Mouse (Mus musculus): ENCODE measurements around the gene Zbtb1. TPM values are rescaled to one million over a fixed set of nuclear protein-coding genes. Genes with fewer than 3 reads are reported as not detected.
"Not testable (repeated sequence)": the region's sequence is repeated elsewhere in the genome, so short reads cannot be mapped to it uniquely, and the experiment has no call there.

Zbtb1 gene
- polyA plus RNA-seq, 1 experiment from 2014 or later: 6.4 TPM

DNA sequence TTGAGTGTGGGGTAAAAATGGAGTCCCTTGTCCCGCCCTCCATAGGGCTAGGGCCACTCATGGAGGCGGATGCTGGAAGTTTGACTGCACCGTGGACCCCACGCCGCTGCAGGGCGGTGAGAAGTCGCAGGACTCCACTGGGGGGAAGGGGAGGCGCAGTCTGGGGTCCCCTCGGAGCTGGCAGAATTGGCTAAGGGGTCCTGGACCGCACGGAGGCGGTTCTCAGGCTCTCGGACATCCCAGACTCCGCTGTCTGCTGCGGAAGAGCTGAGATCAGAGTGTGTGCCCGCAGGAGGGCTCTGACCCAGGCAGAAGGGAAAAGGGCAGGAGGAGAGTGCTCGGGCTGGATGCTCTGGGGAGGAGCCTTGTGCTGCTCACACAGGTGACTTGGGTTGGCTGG lies 65.0 kb downstream of the Zbtb1 start:
- peaks cover 28% of the 10 kb centered on the region for H3K4me1 ChIP-seq
- H3K4me3 ChIP-seq: peak overlapping the region; percentile 56
- 3% methylated on average over 17 of the region's 17 CpGs for WGBS
- no peaks in the 10 kb centered on the region for H3K36me3 ChIP-seq
- peak overlapping the region; percentile 73 for H3K4me2 ChIP-seq
- H3K27me3 ChIP-seq (replicated peaks): peaks cover 12% of the 10 kb centered on the region
- peak overlapping the region; percentile 78 for H3K9ac ChIP-seq
- ATAC-seq (ENCODE audit: extremely low read depth, insufficient number of reproducible peaks, low FRiP score, low TSS enrichment): peak; percentile 37; the same call in 1 of the 2 replicates
- H3K9me3 ChIP-seq: no peaks in the 10 kb centered on the region
- no peak overlapping the region for H3K27ac ChIP-seq (replicated peaks)

DNA sequence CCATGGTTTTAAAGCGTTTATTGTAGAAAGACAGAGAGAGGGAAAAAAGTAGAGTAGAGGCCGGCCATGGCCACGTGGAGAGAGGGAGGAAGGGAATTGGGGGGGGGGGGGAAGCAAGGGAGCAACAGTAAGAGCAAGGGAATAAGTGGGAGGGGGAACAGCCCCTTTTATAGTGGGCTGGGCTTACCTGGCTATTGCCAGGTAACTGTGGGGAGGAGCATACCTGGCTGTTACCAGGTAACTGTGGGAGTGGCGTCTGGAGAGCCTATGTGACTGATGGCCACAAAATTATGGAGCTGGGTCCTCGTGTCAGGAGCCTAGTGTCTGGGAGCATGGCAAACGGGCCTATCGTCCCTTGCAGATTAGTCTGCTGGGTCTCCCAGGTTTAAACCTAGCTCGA lies 65.5 kb downstream of the Zbtb1 start:
- H3K9ac ChIP-seq: peak overlapping the region; percentile 78; the same call in 1 of the 2 replicates
- H3K27me3 ChIP-seq (replicated peaks): peaks cover 12% of the 10 kb centered on the region
- no peak overlapping the region for H3K27ac ChIP-seq (replicated peaks)
- H3K4me3 ChIP-seq: peak overlapping the region; percentile 56
- no peak for ATAC-seq (ENCODE audit: extremely low read depth, insufficient number of reproducible peaks, low FRiP score, low TSS enrichment)
- peaks cover 28% of the 10 kb centered on the region for H3K4me1 ChIP-seq
- no peaks in the 10 kb centered on the region for H3K36me3 ChIP-seq
- WGBS: 39% methylated on average over 8 of the region's 8 CpGs
- H3K9me3 ChIP-seq: no peaks in the 10 kb centered on the region
- H3K4me2 ChIP-seq: peak overlapping the region; percentile 73

DNA sequence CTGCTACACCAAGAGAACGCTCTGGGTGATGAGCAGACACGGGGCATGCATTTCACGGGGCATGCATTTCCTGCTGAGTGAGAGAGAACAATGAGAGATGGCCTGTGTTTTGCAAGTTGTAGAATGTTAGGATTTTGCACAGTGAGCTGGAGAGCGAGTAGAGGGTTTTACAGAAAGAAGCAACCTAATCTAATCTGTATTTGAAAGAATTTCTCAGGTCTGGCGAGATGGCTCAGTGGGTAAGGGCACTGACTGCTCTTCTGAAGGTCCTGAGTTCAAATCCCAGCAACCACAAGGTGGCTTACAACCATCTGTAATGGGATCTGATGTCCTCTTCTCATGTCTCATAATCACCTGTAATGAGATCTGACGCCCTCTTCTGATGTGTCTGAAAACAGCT lies 73.4 kb downstream of the Zbtb1 start:
- not testable (repeated sequence) for H3K4me3 ChIP-seq; H3K4me2 ChIP-seq; H3K9ac ChIP-seq; H3K27me3 ChIP-seq (replicated peaks); H3K9me3 ChIP-seq; ATAC-seq (ENCODE audit: extremely low read depth, insufficient number of reproducible peaks, low FRiP score, low TSS enrichment); H3K36me3 ChIP-seq; H3K27ac ChIP-seq (replicated peaks)
- WGBS: 68% methylated on average over 6 of the region's 6 CpGs
- H3K4me1 ChIP-seq: peaks cover 12% of the 10 kb centered on the region

DNA sequence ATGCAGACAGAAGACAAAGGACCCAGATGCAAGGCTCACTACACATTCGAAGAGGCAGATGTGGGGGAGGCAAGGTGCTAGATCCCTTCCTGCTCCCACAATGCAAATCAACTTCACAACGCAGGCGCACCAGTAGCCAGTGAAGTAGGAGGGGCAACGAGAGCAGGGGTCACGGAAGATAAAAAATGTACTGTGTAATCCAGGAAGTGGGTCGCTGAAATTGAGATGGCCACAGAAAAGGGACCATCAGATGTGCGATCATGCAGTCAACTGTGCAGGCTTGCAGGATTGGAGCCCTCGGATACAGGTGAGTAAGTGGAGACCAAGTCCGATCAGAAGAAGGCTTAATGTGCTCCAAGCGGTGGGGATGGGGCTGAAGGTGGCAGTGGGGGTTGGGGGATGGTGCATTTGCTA lies 74.3 kb downstream of the Zbtb1 start:
- no peaks in the 10 kb centered on the region for H3K9me3 ChIP-seq
- peak overlapping the region; percentile 42 for H3K4me2 ChIP-seq
- no peak overlapping the region for H3K27ac ChIP-seq (replicated peaks)
- WGBS: 52% methylated on average over 10 of the region's 10 CpGs
- H3K4me3 ChIP-seq: peak overlapping the region; percentile 35
- peaks cover 15% of the 10 kb centered on the region for H3K4me1 ChIP-seq
- no peak overlapping the region for H3K9ac ChIP-seq
- no peak for ATAC-seq (ENCODE audit: extremely low read depth, insufficient number of reproducible peaks, low FRiP score, low TSS enrichment)
- no peaks in the 10 kb centered on the region for H3K27me3 ChIP-seq (replicated peaks)
- no peaks in the 10 kb centered on the region for H3K36me3 ChIP-seq

DNA sequence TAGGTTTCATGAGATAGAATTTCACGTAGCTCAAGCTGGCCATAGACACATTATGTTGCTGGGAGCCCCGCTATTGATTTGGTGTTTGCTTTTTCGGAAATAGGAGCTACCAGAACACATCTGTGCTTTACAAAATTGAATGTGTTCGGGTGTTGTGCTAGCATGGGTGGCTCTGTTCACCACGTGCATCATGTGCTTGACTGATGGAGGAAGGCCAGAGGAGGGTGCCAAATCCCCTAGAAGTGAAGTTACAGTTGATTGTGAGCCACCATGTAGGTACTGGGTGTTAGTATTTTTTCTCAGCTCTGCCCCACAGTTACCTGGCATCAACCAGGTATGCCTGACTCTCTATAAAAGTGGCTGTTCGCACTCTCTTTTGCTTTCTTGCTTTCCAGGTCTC lies 74.8 kb downstream of the Zbtb1 start:
- Histone ChIP-seq H3K9ac (no peak overlapping the region), H3K27me3 (replicated peaks) (no peaks in the 10 kb centered on the region), H3K4me2 (peak overlapping the region; percentile 42), H3K27ac (replicated peaks) (no peak overlapping the region), H3K4me1 (peaks cover 15% of the 10 kb centered on the region), H3K9me3 (no peaks in the 10 kb centered on the region), H3K4me3 (peak overlapping the region; percentile 35), H3K36me3 (no peaks in the 10 kb centered on the region)
- ATAC-seq (ENCODE audit: extremely low read depth, insufficient number of reproducible peaks, low FRiP score, low TSS enrichment): no peak
- WGBS: 76% methylated on average over 6 of the region's 6 CpGs

DNA sequence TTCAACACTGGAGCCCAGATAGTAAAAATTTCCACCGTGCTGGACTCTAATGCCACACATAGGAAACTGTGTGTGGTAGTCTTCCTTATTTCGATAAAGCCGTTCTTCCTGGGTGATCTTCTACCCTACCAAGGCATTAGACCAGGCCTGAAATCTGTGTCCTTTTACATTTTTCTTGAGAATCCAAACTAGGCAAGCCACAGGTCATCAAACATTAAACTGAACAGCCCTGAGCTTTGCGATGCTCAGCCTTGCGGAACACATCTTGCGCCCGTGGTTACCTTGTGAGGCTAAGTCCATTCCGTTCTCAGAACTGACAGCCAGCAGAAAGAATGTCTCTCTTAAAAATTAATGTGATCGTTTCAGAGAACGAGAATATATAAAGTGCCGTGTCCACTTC lies 76.1 kb downstream of the Zbtb1 start:
- Histone ChIP-seq H3K27ac (replicated peaks) (no peak overlapping the region), H3K36me3 (no peaks in the 10 kb centered on the region), H3K9ac (no peak overlapping the region), H3K9me3 (no peaks in the 10 kb centered on the region), H3K4me3 (no peak overlapping the region), H3K4me1 (peaks cover 15% of the 10 kb centered on the region), H3K4me2 (no peak overlapping the region), H3K27me3 (replicated peaks) (no peaks in the 10 kb centered on the region)
- no peak for ATAC-seq (ENCODE audit: extremely low read depth, insufficient number of reproducible peaks, low FRiP score, low TSS enrichment)
- 88% methylated on average over 11 of the region's 11 CpGs for WGBS

Other genes with a start within 250 kb of the Zbtb1 start
- 0.32 and 0.42 TPM in 2 replicates for gene Esr2, start 193.0 kb upstream of the Zbtb1 start, polyA plus RNA-seq (2015; fragmentation: Nextera tagmentation; extraction: Ambion mirVana)
- gene Tex21, start 123.5 kb upstream of the Zbtb1 start, polyA plus RNA-seq (2015; fragmentation: Nextera tagmentation; extraction: Ambion mirVana): 0.22 and 0.35 TPM in 2 replicates
- gene Mthfd1, start 115.0 kb upstream of the Zbtb1 start, polyA plus RNA-seq (2015; fragmentation: Nextera tagmentation; extraction: Ambion mirVana): 40.1 and 41.0 TPM in 2 replicates
- gene Akap5, start 45.4 kb upstream of the Zbtb1 start, polyA plus RNA-seq (2015; fragmentation: Nextera tagmentation; extraction: Ambion mirVana): 4.0 and 4.4 TPM in 2 replicates
- gene Zbtb25, start 664 bp upstream of the Zbtb1 start, polyA plus RNA-seq (2015; fragmentation: Nextera tagmentation; extraction: Ambion mirVana): 11.8 and 13.2 TPM in 2 replicates
- gene Hspa2, start 33.9 kb downstream of the Zbtb1 start, polyA plus RNA-seq (2015; fragmentation: Nextera tagmentation; extraction: Ambion mirVana): 15.1 and 15.5 TPM in 2 replicates
- 2.0 and 3.1 TPM in 2 replicates for gene Ppp1r36, start 47.3 kb downstream of the Zbtb1 start, polyA plus RNA-seq (2015; fragmentation: Nextera tagmentation; extraction: Ambion mirVana)
- gene Plekhg3, start 160.6 kb downstream of the Zbtb1 start, polyA plus RNA-seq (2015; fragmentation: Nextera tagmentation; extraction: Ambion mirVana): 6.5 and 7.2 TPM in 2 replicates

Measured in heart, embryonic 13.5 days (tissue).